Mouse (Mus musculus): ENCODE measurements at regions not wholly inside any gene's neighbourhood (a gene's known extent, or its start where the extent isn't known, plus 50 kb on each side); places are given as distances from the start of the nearest gene placed in this dataset.

- no peak overlapping the region for H3K4me2 ChIP-seq (ENCODE audit: low read length)
- no peak overlapping the region for H3K27ac ChIP-seq (ENCODE audit: low read depth, low read length)
- no peaks in the 10 kb centered on the region for H3K4me1 ChIP-seq (ENCODE audit: control insufficient read depth, insufficient read depth, low read length)
- ATAC-seq (no peak), DNase-seq (ENCODE audit: low spot score) (no peak)
- no peak overlapping the region for H3K4me3 ChIP-seq (ENCODE audit: low read depth, low read length)
- H3K27me3 ChIP-seq (replicated peaks; ENCODE audit: control insufficient read depth, insufficient read depth, low read length): no peaks in the 10 kb centered on the region
- no peak overlapping the region for H3K9ac ChIP-seq (ENCODE audit: low read length)
- 63% methylated on average over 4 of the region's 4 CpGs for WGBS
- H3K36me3 ChIP-seq (ENCODE audit: control insufficient read depth, insufficient read depth, low read length): no peaks in the 10 kb centered on the region
- no peaks in the 10 kb centered on the region for H3K9me3 ChIP-seq (replicated peaks; ENCODE audit: control insufficient read depth, low read length)
Measured at GRCm38 (mm10) chr7:96095185-96095584, 75.9 kb upstream of the Tenm4 start.

GRCm38 (mm10) chr7:96095752-96096151 lies 75.3 kb upstream of the Tenm4 start:
- Histone ChIP-seq H3K9ac (ENCODE audit: low read length) (no peak overlapping the region), H3K4me3 (ENCODE audit: low read depth, low read length) (no peak overlapping the region), H3K27ac (ENCODE audit: low read depth, low read length) (no peak overlapping the region), H3K27me3 (replicated peaks; ENCODE audit: control insufficient read depth, insufficient read depth, low read length) (no peaks in the 10 kb centered on the region), H3K4me2 (ENCODE audit: low read length) (no peak overlapping the region), H3K4me1 (ENCODE audit: control insufficient read depth, insufficient read depth, low read length) (no peaks in the 10 kb centered on the region), H3K9me3 (replicated peaks; ENCODE audit: control insufficient read depth, low read length) (no peaks in the 10 kb centered on the region), H3K36me3 (ENCODE audit: control insufficient read depth, insufficient read depth, low read length) (no peaks in the 10 kb centered on the region)
- ATAC-seq: no peak
- WGBS: 82% methylated on average over 3 of the region's 3 CpGs
- no peak for DNase-seq (ENCODE audit: low spot score)

GRCm38 (mm10) chr7:96098686-96099376 lies 72.2 kb upstream of the Tenm4 start:
- Histone ChIP-seq H3K27me3 (replicated peaks; ENCODE audit: control insufficient read depth, insufficient read depth, low read length) (no peaks in the 10 kb centered on the region), H3K4me2 (ENCODE audit: low read length) (no peak overlapping the region), H3K27ac (ENCODE audit: low read depth, low read length) (no peak overlapping the region)

GRCm38 (mm10) chr7:96102727-96103126 lies 68.3 kb upstream of the Tenm4 start:
- 78% methylated on average over 6 of the region's 6 CpGs for WGBS
- H3K9ac ChIP-seq (ENCODE audit: low read length): no peak overlapping the region
- H3K4me1 ChIP-seq (ENCODE audit: control insufficient read depth, insufficient read depth, low read length): no peaks in the 10 kb centered on the region; the same call in 1 of the 2 replicates
- H3K9me3 ChIP-seq (replicated peaks; ENCODE audit: control insufficient read depth, low read length): no peaks in the 10 kb centered on the region
- H3K27ac ChIP-seq (ENCODE audit: low read depth, low read length): no peak overlapping the region
- H3K27me3 ChIP-seq (replicated peaks; ENCODE audit: control insufficient read depth, insufficient read depth, low read length): no peaks in the 10 kb centered on the region
- H3K4me2 ChIP-seq (ENCODE audit: low read length): no peak overlapping the region
- no peaks in the 10 kb centered on the region for H3K36me3 ChIP-seq (ENCODE audit: control insufficient read depth, insufficient read depth, low read length)
- no peak overlapping the region for H3K4me3 ChIP-seq (ENCODE audit: low read depth, low read length)
- DNase-seq (ENCODE audit: low spot score): no peak
- ATAC-seq: no peak

More at GRCm38 (mm10) chr7:96098686-96099376, 72.2 kb upstream of the Tenm4 start:
- WGBS: 88% methylated on average over 5 of the region's 5 CpGs
- no peak for ATAC-seq
- no peak overlapping the region for H3K4me3 ChIP-seq (ENCODE audit: low read depth, low read length)
- no peaks in the 10 kb centered on the region for H3K36me3 ChIP-seq (ENCODE audit: control insufficient read depth, insufficient read depth, low read length)
- no peaks in the 10 kb centered on the region for H3K4me1 ChIP-seq (ENCODE audit: control insufficient read depth, insufficient read depth, low read length)
- no peak overlapping the region for H3K9ac ChIP-seq (ENCODE audit: low read length)
- H3K9me3 ChIP-seq (replicated peaks; ENCODE audit: control insufficient read depth, low read length): no peaks in the 10 kb centered on the region
- no peak for DNase-seq (ENCODE audit: low spot score)

DNA sequence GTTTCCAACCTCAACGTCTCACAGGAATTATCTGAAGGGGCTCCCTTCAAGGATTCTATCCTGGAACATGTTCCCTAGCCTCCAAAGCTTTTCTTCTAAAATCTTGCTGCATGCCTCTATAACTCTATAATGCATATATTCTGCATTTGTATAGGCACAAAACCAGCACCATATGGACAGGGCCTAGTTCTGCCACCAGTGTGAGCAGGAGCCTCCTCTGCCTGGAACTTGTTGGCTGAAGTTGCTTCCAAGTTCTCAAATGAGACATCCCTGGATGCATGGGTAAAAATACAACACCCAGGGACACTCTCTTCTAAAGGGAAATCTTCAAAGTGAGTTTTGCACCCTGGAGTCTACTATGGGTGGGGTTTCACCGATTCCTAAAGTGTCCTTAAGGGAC lies 62.3 kb upstream of the Tenm4 start:
- DNase-seq (ENCODE audit: low spot score) (no peak), ATAC-seq (no peak)
- WGBS: 66% methylated on average over 2 of the region's 2 CpGs
- Histone ChIP-seq H3K36me3 (ENCODE audit: control insufficient read depth, insufficient read depth, low read length) (no peaks in the 10 kb centered on the region), H3K4me3 (ENCODE audit: low read depth, low read length) (no peak overlapping the region), H3K27ac (ENCODE audit: low read depth, low read length) (no peak overlapping the region), H3K4me2 (ENCODE audit: low read length) (no peak overlapping the region), H3K9me3 (replicated peaks; ENCODE audit: control insufficient read depth, low read length) (no peaks in the 10 kb centered on the region), H3K27me3 (replicated peaks; ENCODE audit: control insufficient read depth, insufficient read depth, low read length) (no peaks in the 10 kb centered on the region), H3K4me1 (ENCODE audit: control insufficient read depth, insufficient read depth, low read length) (no peaks in the 10 kb centered on the region; the same call in 1 of the 2 replicates), H3K9ac (ENCODE audit: low read length) (no peak overlapping the region)

- no peak for ATAC-seq
- no peak overlapping the region for H3K4me3 ChIP-seq (ENCODE audit: low read depth, low read length)
- no peaks in the 10 kb centered on the region for H3K9me3 ChIP-seq (replicated peaks; ENCODE audit: control insufficient read depth, low read length)
- DNase-seq (ENCODE audit: low spot score): no peak
- no peaks in the 10 kb centered on the region for H3K36me3 ChIP-seq (ENCODE audit: control insufficient read depth, insufficient read depth, low read length)
- H3K27ac ChIP-seq (ENCODE audit: low read depth, low read length): no peak overlapping the region
- H3K9ac ChIP-seq (ENCODE audit: low read length): no peak overlapping the region
- no peaks in the 10 kb centered on the region for H3K4me1 ChIP-seq (ENCODE audit: control insufficient read depth, insufficient read depth, low read length)
- H3K27me3 ChIP-seq (replicated peaks; ENCODE audit: control insufficient read depth, insufficient read depth, low read length): no peaks in the 10 kb centered on the region
- no peak overlapping the region for H3K4me2 ChIP-seq (ENCODE audit: low read length)
- WGBS: 62% methylated on average over 8 of the region's 8 CpGs
Measured at GRCm38 (mm10) chr7:96120142-96120541, 50.9 kb upstream of the Tenm4 start.

All from forebrain, embryonic 14.5 days (tissue).